Mouse (Mus musculus): ENCODE measurements around the gene Mmp11.

Mmp11 gene

GRCm38 (mm10) chr10:75935680-75936541 lies at the start of gene Mmp11:
Gene Mmp11, minus strand, starts transcription at chr10:75936496.
- DNase-seq (ENCODE audit: low spot score) = peak; percentile 93

- DNase-seq (ENCODE audit: low spot score) = no peak
Measured at GRCm38 (mm10) chr10:75979432-75979831, 43.1 kb upstream of the Mmp11 start.

GRCm38 (mm10) chr10:75978835-75979157 lies 42.5 kb upstream of the Mmp11 start:
- DNase-seq (ENCODE audit: low spot score) = no peak

GRCm38 (mm10) chr10:75978119-75978834 lies 42.0 kb upstream of the Mmp11 start:
- no peak for DNase-seq (ENCODE audit: low spot score)

- DNase-seq (ENCODE audit: low spot score) = no peak
Measured at GRCm38 (mm10) chr10:75975216-75975615, 38.9 kb upstream of the Mmp11 start.

- no peak for DNase-seq (ENCODE audit: low spot score)
Measured at GRCm38 (mm10) chr10:75973846-75974245, 37.5 kb upstream of the Mmp11 start.

GRCm38 (mm10) chr10:75954381-75954811 lies 18.1 kb upstream of the Mmp11 start, which contains the start of gene Gm5134:
Gene Gm5134, plus strand, starts transcription at chr10:75954514.
- no peak for DNase-seq (ENCODE audit: low spot score)

- peak; percentile 29 for DNase-seq (ENCODE audit: low spot score)
Measured at GRCm38 (mm10) chr10:75951424-75952050, 15.2 kb upstream of the Mmp11 start.

GRCm38 (mm10) chr10:75950791-75951210 lies 14.5 kb upstream of the Mmp11 start:
- DNase-seq (ENCODE audit: low spot score) = peak; percentile 33

GRCm38 (mm10) chr10:75949053-75950045 lies 13.1 kb upstream of the Mmp11 start:
- no peak for DNase-seq (ENCODE audit: low spot score)

- DNase-seq (ENCODE audit: low spot score) = no peak
Measured at GRCm38 (mm10) chr10:75948079-75948478, 11.8 kb upstream of the Mmp11 start.

GRCm38 (mm10) chr10:75945896-75946295 lies 9.6 kb upstream of the Mmp11 start:
- DNase-seq (ENCODE audit: low spot score) = no peak

GRCm38 (mm10) chr10:75945213-75945612 lies 8.9 kb upstream of the Mmp11 start:
- DNase-seq (ENCODE audit: low spot score) = no peak

GRCm38 (mm10) chr10:75944066-75944772 lies 7.9 kb upstream of the Mmp11 start:
- no peak for DNase-seq (ENCODE audit: low spot score)

- no peak for DNase-seq (ENCODE audit: low spot score)
Measured at GRCm38 (mm10) chr10:75942736-75943477, 6.6 kb upstream of the Mmp11 start, which contains the start of gene Vpreb3. Gene Vpreb3, plus strand, starts transcription at chr10:75943057.

- DNase-seq (ENCODE audit: low spot score) = no peak
Measured at GRCm38 (mm10) chr10:75941042-75941824, 4.9 kb upstream of the Mmp11 start.

- DNase-seq (ENCODE audit: low spot score) = no peak
Measured at GRCm38 (mm10) chr10:75940520-75940919, 4.2 kb upstream of the Mmp11 start, which contains the start of gene Gm867. Gene Gm867, minus strand, starts transcription at chr10:75940672.

GRCm38 (mm10) chr10:75939481-75940234 lies 3.4 kb upstream of the Mmp11 start:
- DNase-seq (ENCODE audit: low spot score) = no peak
